In the genomic region with DNA sequence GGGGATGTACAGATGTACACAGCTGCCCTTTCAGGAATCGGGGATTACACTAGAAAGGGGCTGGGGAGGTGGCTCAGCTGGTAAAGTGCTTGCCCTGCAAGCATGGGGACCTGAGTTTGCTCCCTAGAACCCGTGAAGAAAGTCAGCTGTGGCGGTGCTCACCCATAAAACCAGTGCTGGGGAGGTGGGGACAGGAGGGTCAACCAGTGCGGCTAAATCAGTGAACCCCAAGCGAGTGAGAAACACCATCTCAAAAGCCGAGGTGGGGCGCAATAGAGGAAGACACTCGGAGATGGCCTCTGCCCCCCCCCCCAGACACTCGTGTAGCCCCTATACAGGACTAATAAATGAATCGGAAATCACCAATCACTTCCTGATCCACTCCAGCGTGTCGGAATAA, we compare ENCODE assay signal across 23 mouse cellular contexts. TPM values are rescaled to one million over a fixed set of nuclear protein-coding genes. Genes with fewer than 3 reads are reported as not detected.
DNase-seq lines count a peak whose midpoint lies in the region; ATAC-seq and TF ChIP-seq lines count a peak whose summit lies in the region.
"Had no signal": no experiment of that assay in that cellular context is flagged by ENCODE, and none has a peak within 500 bp of the region (broad histone marks: within the 10 kb centered on the region; RNA-seq: fewer than 3 reads in every experiment).

No protein-coding gene starts in this region.

- no peak overlapping the region for H3K9ac ChIP-seq in intestine, embryonic 14.5 days (ENCODE audit: low read length)
- no peak overlapping the region for H3K9ac ChIP-seq in intestine, postnatal 0 days (ENCODE audit: low read depth, low read length)

- no peaks in the 10 kb centered on the region for H3K4me1 ChIP-seq in heart, embryonic 10.5 days
- no peaks in the 10 kb centered on the region for H3K4me1 ChIP-seq in intestine, embryonic 14.5 days (replicated peaks; ENCODE audit: control insufficient read depth, insufficient read depth, low read length)
- H3K4me1 ChIP-seq in intestine, postnatal 0 days (replicated peaks; ENCODE audit: control insufficient read depth, insufficient read depth, low read length) = no peaks in the 10 kb centered on the region

- H3K27ac ChIP-seq in heart, embryonic 10.5 days = no peak overlapping the region
- H3K27ac ChIP-seq in intestine, embryonic 14.5 days (ENCODE audit: low read depth) = no peak overlapping the region
- H3K27ac ChIP-seq in intestine, postnatal 0 days (ENCODE audit: low read depth, low read length) = no peak overlapping the region

- H3K4me2 ChIP-seq in intestine, embryonic 14.5 days (ENCODE audit: low read length) = no peak overlapping the region
- H3K4me2 ChIP-seq in intestine, postnatal 0 days (replicated peaks; ENCODE audit: low read depth) = no peak overlapping the region

- WGBS in heart, embryonic 10.5 days = 81% methylated on average over 12 of the region's 12 CpGs
- WGBS in intestine, embryonic 14.5 days = 89% methylated on average over 12 of the region's 12 CpGs
- 88% methylated on average over 12 of the region's 12 CpGs for WGBS in intestine, postnatal 0 days

- H3K4me3 ChIP-seq in heart, embryonic 10.5 days = no peak overlapping the region
- H3K4me3 ChIP-seq in intestine, embryonic 14.5 days (ENCODE audit: low read depth, low read length) = no peak overlapping the region
- no peak overlapping the region for H3K4me3 ChIP-seq in intestine, postnatal 0 days (ENCODE audit: low read depth, low read length)

- TF ChIP-seq CTCF in intestine, postnatal 0 days (IDR thresholded peaks at IDR 0.05; ENCODE audit: low read depth) = no peak

- no peaks in the 10 kb centered on the region for H3K27me3 ChIP-seq in heart, embryonic 10.5 days (ENCODE audit: insufficient read depth, poor library complexity, severe bottlenecking)
- no peaks in the 10 kb centered on the region for H3K27me3 ChIP-seq in intestine, embryonic 14.5 days (replicated peaks; ENCODE audit: control insufficient read depth, insufficient read depth, low read length)
- no peaks in the 10 kb centered on the region for H3K27me3 ChIP-seq in intestine, postnatal 0 days (replicated peaks; ENCODE audit: control insufficient read depth, insufficient read depth, low read length)
- H3K27me3 ChIP-seq: CH12.LX, Patski had no signal

- no peak for ATAC-seq in intestine, embryonic 14.5 days (replicated peaks; ENCODE audit: low FRiP score, low TSS enrichment, low read depth)
- ATAC-seq in intestine, postnatal 0 days = no peak
- ATAC-seq: activated CD4-positive, CD25-positive, alpha-beta regulatory T cell, adult 4 months; CD4-positive, CD25-positive, alpha-beta regulatory T cell, adult 4 months; Patski had no signal

- H3K36me3 ChIP-seq in heart, embryonic 10.5 days = no peaks in the 10 kb centered on the region
- no peaks in the 10 kb centered on the region for H3K36me3 ChIP-seq in intestine, embryonic 14.5 days (ENCODE audit: control insufficient read depth, insufficient read depth, low read length)
- no peaks in the 10 kb centered on the region for H3K36me3 ChIP-seq in intestine, postnatal 0 days (ENCODE audit: control insufficient read depth, insufficient read depth)
- H3K36me3 ChIP-seq: G1E had no signal

- DNase-seq in heart, adult 11 months = peak; percentile 82
- DNase-seq in heart, adult 18-20 months = no peak
- DNase-seq in heart, embryonic 10.5 days (ENCODE audit: low spot score) = peak; percentile 73
- DNase-seq in heart, adult 8-10 months (ENCODE audit: low spot score) = no peak
- DNase-seq in intestine, embryonic 14.5 days (ENCODE audit: low spot score) = peak; percentile 40
- DNase-seq: adrenal gland, adult 2 months; adrenal gland, adult 8-10 months; adrenal gland, postnatal 10 days; adrenal gland, postnatal 14 days; adrenal gland, postnatal 25 days; adrenal gland, postnatal 36 days; B cell, adult 2 months; cerebellum, adult 11 months; cerebellum, adult 11-12 months; cerebellum, adult 18-20 months had no signal

- H3K9me3 ChIP-seq in heart, embryonic 10.5 days = no peaks in the 10 kb centered on the region
- H3K9me3 ChIP-seq in intestine, embryonic 14.5 days (ENCODE audit: control insufficient read depth, low read length) = no peaks in the 10 kb centered on the region
- no peaks in the 10 kb centered on the region for H3K9me3 ChIP-seq in intestine, postnatal 0 days (ENCODE audit: control insufficient read depth)
- H3K9me3 ChIP-seq: G1E had no signal

RNA-seq across cellular contexts. Expression of a gene that starts 33.8 kb away (rescaled TPM):
- under 1 TPM; 0.22 to 0.90 TPM for total RNA-seq in heart, adult 18-20 months (2021)
- 0.46 and 1.1 TPM in 2 replicates for polyA plus RNA-seq in heart, embryonic 10.5 days (2016; fragmentation: Nextera tagmentation; extraction: Ambion mirVana)
- total RNA-seq in heart, adult 8-10 months (2022) = under 1 TPM; 0.13 to 0.37 (median 0.25) TPM
- polyA plus RNA-seq in intestine, embryonic 14.5 days (2014; fragmentation: Nextera tagmentation; extraction: Ambion mirVana) = 0.85 and 1.2 TPM in 2 replicates
- 0.86 and 1.5 TPM in 2 replicates for polyA plus RNA-seq in intestine, postnatal 0 days (2015; fragmentation: Nextera tagmentation; extraction: Ambion mirVana)
- polyA plus RNA-seq: activated CD4-positive, CD25-positive, alpha-beta regulatory T cell, adult 4 months; C2C12; G1E had no signal

RNA-seq across cellular contexts. Expression of a gene that starts 38.7 kb away (rescaled TPM):
- not detected for total RNA-seq in heart, adult 18-20 months (2021)
- 0.67 and 1.3 TPM in 2 replicates for polyA plus RNA-seq in heart, embryonic 10.5 days (2016; fragmentation: Nextera tagmentation; extraction: Ambion mirVana)
- under 1 TPM in 1 of 4 experiments, not detected in 3; 0.47 TPM for total RNA-seq in heart, adult 8-10 months (2022)
- polyA plus RNA-seq in intestine, embryonic 14.5 days (2014; fragmentation: Nextera tagmentation; extraction: Ambion mirVana) = 0.27 and 0.72 TPM in 2 replicates
- polyA plus RNA-seq in intestine, postnatal 0 days (2015; fragmentation: Nextera tagmentation; extraction: Ambion mirVana) = 0.26 TPM in 1 of 2 replicates, not detected in the other
- total RNA-seq: adrenal gland, adult 18-20 months; adrenal gland, postnatal 10 days; adrenal gland, postnatal 14 days had no signal
- polyA plus RNA-seq: adrenal gland, adult 2 months; G1E had no signal

RNA-seq across cellular contexts. Expression of a gene that starts 48.0 kb away (rescaled TPM):
- total RNA-seq in heart, adult 18-20 months (2021) = 10 to 100 TPM; 25.1 to 28.1 TPM
- polyA plus RNA-seq in heart, embryonic 10.5 days (2016; fragmentation: Nextera tagmentation; extraction: Ambion mirVana) = 62.0 and 84.6 TPM in 2 replicates
- total RNA-seq in heart, adult 8-10 months (2022) = 10 to 100 TPM; 27.4 to 33.6 (median 29.4) TPM
- polyA plus RNA-seq in intestine, embryonic 14.5 days (2014; fragmentation: Nextera tagmentation; extraction: Ambion mirVana) = 73.6 and 82.8 TPM in 2 replicates
- polyA plus RNA-seq in intestine, postnatal 0 days (2015; fragmentation: Nextera tagmentation; extraction: Ambion mirVana) = 58.1 and 59.9 TPM in 2 replicates

RNA-seq across cellular contexts. Expression of a gene that starts 56.9 kb away (rescaled TPM):
- 1 to 10 TPM; 2.9 to 3.6 TPM for total RNA-seq in heart, adult 18-20 months (2021)
- 28.3 and 33.9 TPM in 2 replicates for polyA plus RNA-seq in heart, embryonic 10.5 days (2016; fragmentation: Nextera tagmentation; extraction: Ambion mirVana)
- 1 to 10 TPM; 2.7 to 5.1 (median 3.6) TPM for total RNA-seq in heart, adult 8-10 months (2022)
- 24.6 and 30.6 TPM in 2 replicates for polyA plus RNA-seq in intestine, embryonic 14.5 days (2014; fragmentation: Nextera tagmentation; extraction: Ambion mirVana)
- 6.4 and 6.8 TPM in 2 replicates for polyA plus RNA-seq in intestine, postnatal 0 days (2015; fragmentation: Nextera tagmentation; extraction: Ambion mirVana)

RNA-seq across cellular contexts. Expression of a gene that starts 57.0 kb away (rescaled TPM):
- 10 to 100 TPM; 32.2 to 33.4 TPM for total RNA-seq in heart, adult 18-20 months (2021)
- polyA plus RNA-seq in heart, embryonic 10.5 days (2016; fragmentation: Nextera tagmentation; extraction: Ambion mirVana) = 117 and 127 TPM in 2 replicates
- 10 to 100 TPM; 29.4 to 31.0 (median 30.9) TPM for total RNA-seq in heart, adult 8-10 months (2022)
- polyA plus RNA-seq in intestine, embryonic 14.5 days (2014; fragmentation: Nextera tagmentation; extraction: Ambion mirVana) = 121 and 123 TPM in 2 replicates
- polyA plus RNA-seq in intestine, postnatal 0 days (2015; fragmentation: Nextera tagmentation; extraction: Ambion mirVana) = 58.8 TPM in 2 replicates

Comparison
In these comparisons a context has a peak if more than half of its experiments do, and no peak if none do; other contexts are left out.
1. DNase-seq: peak in heart, adult 11 months (single experiment), heart, embryonic 10.5 days (single experiment) and intestine, embryonic 14.5 days (single experiment); none in heart, adult 18-20 months (0 of 2) and heart, adult 8-10 months (single experiment).